24 mouse cellular contexts compared by ENCODE assay signal in the genomic region with DNA sequence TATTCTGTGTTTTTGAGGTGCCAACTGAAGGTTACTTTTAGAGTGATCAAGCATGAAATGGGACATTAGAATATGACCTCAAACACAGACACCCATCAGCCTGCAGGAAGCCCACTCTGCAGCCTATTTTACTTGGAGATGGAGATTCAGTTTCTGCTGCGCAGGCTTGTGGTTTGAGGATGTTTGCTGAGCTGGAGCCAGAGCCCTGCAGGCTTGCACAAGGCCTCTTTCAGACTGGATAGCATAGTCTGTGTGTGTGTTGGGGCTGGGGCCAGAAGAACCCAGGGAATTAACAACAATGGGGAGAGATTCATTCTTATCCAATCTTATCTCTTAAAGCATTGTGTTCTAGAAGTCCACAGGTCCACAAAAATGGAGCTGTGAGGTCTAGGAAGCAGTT. TPM values are rescaled to one million over a fixed set of nuclear protein-coding genes. Genes with fewer than 3 reads are reported as not detected.
DNase-seq lines count a peak whose midpoint lies in the region; ATAC-seq and TF ChIP-seq lines count a peak whose summit lies in the region.
"Had no signal": no experiment of that assay in that cellular context is flagged by ENCODE, and none has a peak within 500 bp of the region (broad histone marks: within the 10 kb centered on the region; RNA-seq: fewer than 3 reads in every experiment).

No protein-coding gene starts in this region.

- H3K9ac ChIP-seq in embryonic facial prominence, embryonic 13.5 days: no peak overlapping the region
- H3K9ac ChIP-seq in embryonic facial prominence, embryonic 14.5 days (ENCODE audit: low read depth, low read length): no peak overlapping the region
- H3K9ac ChIP-seq in liver, embryonic 12.5 days: no peak overlapping the region
- H3K9ac ChIP-seq: embryonic facial prominence, embryonic 15.5 days; heart, embryonic 12.5 days; hindbrain, embryonic 12.5 days had no signal

- no peak for DNase-seq in embryonic facial prominence, embryonic 10.5 days (ENCODE audit: low spot score)
- DNase-seq in Muller cell, postnatal 12 days (ENCODE audit: inconsistent ontology term): peak; percentile 20
- DNase-seq in embryonic facial prominence, embryonic 14.5 days (ENCODE audit: low spot score): peak; percentile 50
- DNase-seq in right cerebral cortex, adult 18-20 months: no peak
- DNase-seq: adrenal gland, postnatal 10 days; B cell, adult 2 months; cerebellum, adult 2 months; cerebellum, postnatal 14 days; gastrocnemius, adult 2 months; gastrocnemius, postnatal 36 days; heart, adult 2 months had no signal

- H3K4me2 ChIP-seq in embryonic facial prominence, embryonic 13.5 days: no peak overlapping the region
- H3K4me2 ChIP-seq in embryonic facial prominence, embryonic 14.5 days (ENCODE audit: low read depth, low read length): no peak overlapping the region
- peak overlapping the region; percentile 67 for H3K4me2 ChIP-seq in myocyte (ENCODE audit: low read depth)
- H3K4me2 ChIP-seq in liver, embryonic 12.5 days: no peak overlapping the region
- H3K4me2 ChIP-seq: embryonic facial prominence, embryonic 15.5 days; heart, embryonic 12.5 days; hindbrain, embryonic 12.5 days had no signal

- peaks cover 34% of the 10 kb centered on the region for H3K4me1 ChIP-seq in embryonic facial prominence, embryonic 13.5 days
- H3K4me1 ChIP-seq in embryonic facial prominence, embryonic 10.5 days: peaks cover 31% of the 10 kb centered on the region
- H3K4me1 ChIP-seq in embryonic facial prominence, embryonic 14.5 days (ENCODE audit: control insufficient read depth, insufficient read depth, low read length): peaks cover 5% of the 10 kb centered on the region; the same call in 1 of the 2 replicates
- no peaks in the 10 kb centered on the region for H3K4me1 ChIP-seq in liver, embryonic 12.5 days

- H3K27me3 ChIP-seq in embryonic facial prominence, embryonic 13.5 days: no peaks in the 10 kb centered on the region
- no peaks in the 10 kb centered on the region for H3K27me3 ChIP-seq in embryonic facial prominence, embryonic 10.5 days (replicated peaks; ENCODE audit: low read depth, poor library complexity, severe bottlenecking)
- no peaks in the 10 kb centered on the region for H3K27me3 ChIP-seq in embryonic facial prominence, embryonic 14.5 days (replicated peaks; ENCODE audit: control insufficient read depth, insufficient read depth, low read length)
- no peaks in the 10 kb centered on the region for H3K27me3 ChIP-seq in myocyte (ENCODE audit: control insufficient read depth, insufficient read depth, insufficient read length)
- H3K27me3 ChIP-seq in liver, embryonic 12.5 days (replicated peaks): no peaks in the 10 kb centered on the region
- H3K27me3 ChIP-seq: embryonic facial prominence, embryonic 15.5 days; heart, embryonic 12.5 days; hindbrain, embryonic 12.5 days had no signal

- no peaks in the 10 kb centered on the region for H3K9me3 ChIP-seq in embryonic facial prominence, embryonic 13.5 days
- H3K9me3 ChIP-seq in embryonic facial prominence, embryonic 10.5 days: no peaks in the 10 kb centered on the region
- H3K9me3 ChIP-seq in embryonic facial prominence, embryonic 14.5 days (ENCODE audit: control insufficient read depth, low read length): no peaks in the 10 kb centered on the region
- no peaks in the 10 kb centered on the region for H3K9me3 ChIP-seq in liver, embryonic 12.5 days (replicated peaks)
- H3K9me3 ChIP-seq: embryonic facial prominence, embryonic 15.5 days; forebrain, embryonic 10.5 days; heart, embryonic 12.5 days; hindbrain, embryonic 12.5 days had no signal

- no peaks in the 10 kb centered on the region for H3K36me3 ChIP-seq in embryonic facial prominence, embryonic 13.5 days
- H3K36me3 ChIP-seq in embryonic facial prominence, embryonic 10.5 days (replicated peaks): no peaks in the 10 kb centered on the region
- H3K36me3 ChIP-seq in embryonic facial prominence, embryonic 14.5 days (ENCODE audit: control insufficient read depth, insufficient read depth, low read length): no peaks in the 10 kb centered on the region
- H3K36me3 ChIP-seq in myocyte (ENCODE audit: control insufficient read depth, insufficient read depth): no peaks in the 10 kb centered on the region
- no peaks in the 10 kb centered on the region for H3K36me3 ChIP-seq in liver, embryonic 12.5 days
- H3K36me3 ChIP-seq: embryonic facial prominence, embryonic 15.5 days; forebrain, embryonic 10.5 days; G1E; heart, embryonic 12.5 days; hindbrain, embryonic 12.5 days had no signal

- peaks cover 67% of the 10 kb centered on the region for H3K79me2 ChIP-seq in myocyte (ENCODE audit: control insufficient read depth, insufficient read depth)

- H3K27ac ChIP-seq in embryonic facial prominence, embryonic 13.5 days: 0 out of 2 replicates have a peak overlapping the region, but pooled peaks have one; percentile 28
- H3K27ac ChIP-seq in embryonic facial prominence, embryonic 10.5 days (replicated peaks): no peak overlapping the region
- peak overlapping the region; percentile 34; the same call in 1 of the 2 replicates for H3K27ac ChIP-seq in embryonic facial prominence, embryonic 14.5 days (replicated peaks; ENCODE audit: low read depth, low read length)
- no peak overlapping the region for H3K27ac ChIP-seq in liver, embryonic 12.5 days
- H3K27ac ChIP-seq: forebrain, embryonic 10.5 days; gastrocnemius, adult 2 months; heart, adult 2 months; hindbrain, embryonic 12.5 days had no signal

- no peak overlapping the region for H3ac ChIP-seq in myocyte (ENCODE audit: control insufficient read depth, insufficient read length)

- no peak for TF ChIP-seq POLR2A in myocyte (IDR thresholded peaks at IDR 0.05; ENCODE audit: insufficient read length, low read depth)

- ATAC-seq in embryonic facial prominence, embryonic 13.5 days (ENCODE audit: insufficient number of reproducible peaks, insufficient read depth, low FRiP score, low TSS enrichment, low read depth): no peak
- no peak for ATAC-seq in embryonic facial prominence, embryonic 14.5 days (ENCODE audit: low read depth)
- ATAC-seq in liver, embryonic 12.5 days: no peak
- ATAC-seq: CD4-positive, CD25-positive, alpha-beta regulatory T cell, adult 4 months; forebrain, embryonic 14.5 days; hindbrain, embryonic 16.5 days; inflammation-experienced regulatory T-cells, adult 6 months had no signal

- H3K4me3 ChIP-seq in embryonic facial prominence, embryonic 13.5 days: no peak overlapping the region
- no peak overlapping the region for H3K4me3 ChIP-seq in embryonic facial prominence, embryonic 10.5 days
- H3K4me3 ChIP-seq in embryonic facial prominence, embryonic 14.5 days (ENCODE audit: low read depth, low read length): no peak overlapping the region
- no peak overlapping the region for H3K4me3 ChIP-seq in myocyte
- no peak overlapping the region for H3K4me3 ChIP-seq in liver, embryonic 12.5 days
- H3K4me3 ChIP-seq: embryonic facial prominence, embryonic 15.5 days; erythroblast, embryonic 14.5 days; forebrain, embryonic 10.5 days; gastrocnemius, adult 2 months; heart, adult 2 months; heart, embryonic 12.5 days; hindbrain, embryonic 12.5 days had no signal

- 52% methylated on average over 1 of the region's 1 CpGs for WGBS in embryonic facial prominence, embryonic 13.5 days
- WGBS in embryonic facial prominence, embryonic 10.5 days: 84% methylated on average over 1 of the region's 1 CpGs
- WGBS in embryonic facial prominence, embryonic 14.5 days: 50% methylated on average over 1 of the region's 1 CpGs
- 48% methylated on average over 1 of the region's 1 CpGs for WGBS in liver, embryonic 12.5 days (ENCODE audit: insufficient replicate concordance)

TF ChIP-seq in myocyte, 11 proteins besides CTCF, POLR2A, EP300 and RAD21:
- TF ChIP-seq MYOG (IDR thresholded peaks at IDR 0.05; ENCODE audit: control insufficient read depth in 1 of 3, insufficient read depth in 1 of 3, insufficient read length in 2 of 3, low read depth in 2 of 3): no peak
- no peak for TF ChIP-seq POLR2AphosphoS2 (IDR thresholded peaks at IDR 0.05; ENCODE audit: insufficient read length, low read depth)
- peak in 1 of 3 experiments; percentile 24 for TF ChIP-seq MYOD1 (IDR thresholded peaks at IDR 0.05; ENCODE audit: control insufficient read depth in 1 of 3, insufficient read length in 2 of 3, low read depth in 2 of 3)
- no peak for TF ChIP-seq SRF (IDR thresholded peaks at IDR 0.05; ENCODE audit: control insufficient read depth, insufficient read length, low read depth)
- TF ChIP-seq TCF12 (IDR thresholded peaks at IDR 0.05; ENCODE audit: insufficient read depth, poor library complexity, severe bottlenecking): no peak
- TF ChIP-seq MAX (IDR thresholded peaks at IDR 0.05; ENCODE audit: low read depth): no peak
- TF ChIP-seq USF1 (IDR thresholded peaks at IDR 0.05; ENCODE audit: low read depth): no peak
- no peak for TF ChIP-seq REST (IDR thresholded peaks at IDR 0.05; ENCODE audit: insufficient read depth, insufficient read length)
- TF ChIP-seq CEBPB (IDR thresholded peaks at IDR 0.05; ENCODE audit: insufficient read depth, poor library complexity, severe bottlenecking): 0 out of 2 replicates have a peak, but pooled peaks have one; percentile 26
- TF ChIP-seq E2F4 (IDR thresholded peaks at IDR 0.05; ENCODE audit: insufficient read depth): no peak
TF ChIP-seq in myocyte: peak in this region for 2.

RNA-seq across cellular contexts. Expression of gene Retreg1, which starts 30.6 kb away (rescaled TPM):
- polyA plus RNA-seq in embryonic facial prominence, embryonic 13.5 days (2015; fragmentation: Nextera tagmentation; extraction: Ambion mirVana): 4.7 and 5.5 TPM in 2 replicates
- 2.2 and 2.5 TPM in 2 replicates for polyA plus RNA-seq in embryonic facial prominence, embryonic 10.5 days (2016; fragmentation: Nextera tagmentation; extraction: Ambion mirVana)
- 9.8 and 16.5 TPM in 2 replicates for polyA plus RNA-seq in embryonic facial prominence, embryonic 14.5 days (2014; fragmentation: Nextera tagmentation; extraction: Ambion mirVana)
- polyA plus RNA-seq in myocyte (2012; fragmentation: generic; extraction: Trizol): 32.8 TPM
- polyA plus RNA-seq in liver, embryonic 12.5 days (2016; fragmentation: Nextera tagmentation; extraction: Ambion mirVana): 1.0 and 1.1 TPM in 2 replicates
- polyA plus RNA-seq: erythroblast, embryonic 14.5 days; G1E had no signal

Comparison
In these comparisons a context has a peak if more than half of its experiments do, and no peak if none do; other contexts are left out.
1. H3K27ac ChIP-seq: peak in embryonic facial prominence, embryonic 13.5 days (single experiment) and embryonic facial prominence, embryonic 14.5 days (single experiment); none in embryonic facial prominence, embryonic 10.5 days (single experiment) and liver, embryonic 12.5 days (single experiment).
2. DNase-seq: peak in Muller cell, postnatal 12 days (single experiment) and embryonic facial prominence, embryonic 14.5 days (single experiment); none in embryonic facial prominence, embryonic 10.5 days (single experiment) and right cerebral cortex, adult 18-20 months (single experiment).